Mouse (Mus musculus): ENCODE data around the gene Gadd45gip1. TPM values are rescaled to one million over a fixed set of nuclear protein-coding genes. Genes with fewer than 3 reads are reported as not detected.

Gadd45gip1 gene
- polyA plus RNA-seq, 1 experiment: 45.5 TPM

- Histone ChIP-seq H3K4me1 (ENCODE audit: control insufficient read depth, insufficient read depth, low read length) (peaks cover 17% of the 10 kb centered on the region), H3K4me3 (replicated peaks; ENCODE audit: insufficient read depth, low read depth, low read length) (no peak overlapping the region), H3K27ac (ENCODE audit: insufficient read depth, low read length) (no peak overlapping the region), H3K27me3 (ENCODE audit: control insufficient read depth, insufficient read depth, low read length) (no peaks in the 10 kb centered on the region)
- WGBS: under 1% methylated on average over 5 of the region's 5 CpGs
- TF ChIP-seq CTCF (IDR thresholded peaks at IDR 0.05; ENCODE audit: borderline replicate concordance, insufficient read depth, low read depth, low read length): peak; percentile 84
- no peak for TF ChIP-seq POLR2A (IDR thresholded peaks at IDR 0.05; ENCODE audit: borderline replicate concordance, insufficient read depth, low read length)
- peak; percentile 81 to 90 for DNase-seq
Measured at GRCm38 (mm10) chr8:84813059-84813458, 18.3 kb upstream of the Gadd45gip1 start.

- H3K27ac ChIP-seq (ENCODE audit: insufficient read depth, low read length): no peak overlapping the region
- H3K27me3 ChIP-seq (ENCODE audit: control insufficient read depth, insufficient read depth, low read length): no peaks in the 10 kb centered on the region
- TF ChIP-seq POLR2A (IDR thresholded peaks at IDR 0.05; ENCODE audit: borderline replicate concordance, insufficient read depth, low read length) (no peak), CTCF (IDR thresholded peaks at IDR 0.05; ENCODE audit: borderline replicate concordance, insufficient read depth, low read depth, low read length) (no peak)
- no peak for DNase-seq
- no peak overlapping the region for H3K4me3 ChIP-seq (replicated peaks; ENCODE audit: insufficient read depth, low read depth, low read length)
- H3K4me1 ChIP-seq (ENCODE audit: control insufficient read depth, insufficient read depth, low read length): peaks cover 17% of the 10 kb centered on the region
- WGBS: 82% methylated on average over 3 of the region's 3 CpGs
Measured at GRCm38 (mm10) chr8:84813830-84814229, 17.5 kb upstream of the Gadd45gip1 start.

- Histone ChIP-seq H3K27me3 (ENCODE audit: control insufficient read depth, insufficient read depth, low read length) (no peaks in the 10 kb centered on the region), H3K4me1 (ENCODE audit: control insufficient read depth, insufficient read depth, low read length) (peaks cover 17% of the 10 kb centered on the region), H3K27ac (ENCODE audit: insufficient read depth, low read length) (no peak overlapping the region), H3K4me3 (replicated peaks; ENCODE audit: insufficient read depth, low read depth, low read length) (no peak overlapping the region)
- WGBS: 26% methylated on average over 11 of the region's 11 CpGs
- peak in 1 of 2 experiments; percentile 46 for DNase-seq
- no peak for TF ChIP-seq POLR2A (IDR thresholded peaks at IDR 0.05; ENCODE audit: borderline replicate concordance, insufficient read depth, low read length)
- no peak for TF ChIP-seq CTCF (IDR thresholded peaks at IDR 0.05; ENCODE audit: borderline replicate concordance, insufficient read depth, low read depth, low read length)
Measured at GRCm38 (mm10) chr8:84814240-84814554, 17.1 kb upstream of the Gadd45gip1 start.

- peak; percentile 56 to 57 for DNase-seq
- peak overlapping the region; percentile 40 for H3K27ac ChIP-seq (ENCODE audit: insufficient read depth, low read length)
- no peak overlapping the region for H3K4me3 ChIP-seq (replicated peaks; ENCODE audit: insufficient read depth, low read depth, low read length)
- H3K4me1 ChIP-seq (ENCODE audit: control insufficient read depth, insufficient read depth, low read length): peaks cover 18% of the 10 kb centered on the region
- WGBS: 9% methylated on average over 19 of the region's 19 CpGs
- H3K27me3 ChIP-seq (ENCODE audit: control insufficient read depth, insufficient read depth, low read length): no peaks in the 10 kb centered on the region
- TF ChIP-seq CTCF (IDR thresholded peaks at IDR 0.05; ENCODE audit: borderline replicate concordance, insufficient read depth, low read depth, low read length) (no peak), POLR2A (IDR thresholded peaks at IDR 0.05; ENCODE audit: borderline replicate concordance, insufficient read depth, low read length) (no peak)
Measured at GRCm38 (mm10) chr8:84814555-84815441, 16.5 kb upstream of the Gadd45gip1 start.

GRCm38 (mm10) chr8:84815547-84815946 lies 15.8 kb upstream of the Gadd45gip1 start:
- H3K27ac ChIP-seq (ENCODE audit: insufficient read depth, low read length): peak overlapping the region; percentile 40
- H3K4me3 ChIP-seq (replicated peaks; ENCODE audit: insufficient read depth, low read depth, low read length): no peak overlapping the region
- H3K4me1 ChIP-seq (ENCODE audit: control insufficient read depth, insufficient read depth, low read length): peaks cover 21% of the 10 kb centered on the region
- no peaks in the 10 kb centered on the region for H3K27me3 ChIP-seq (ENCODE audit: control insufficient read depth, insufficient read depth, low read length)
- peak; percentile 93 to 99 for DNase-seq
- 11% methylated on average over 9 of the region's 9 CpGs for WGBS
- TF ChIP-seq POLR2A (IDR thresholded peaks at IDR 0.05; ENCODE audit: borderline replicate concordance, insufficient read depth, low read length) (no peak), CTCF (IDR thresholded peaks at IDR 0.05; ENCODE audit: borderline replicate concordance, insufficient read depth, low read depth, low read length) (peak; percentile 98)

- DNase-seq: peak in 1 of 2 experiments; percentile 24
- WGBS: 56% methylated on average over 17 of the region's 17 CpGs
Measured at GRCm38 (mm10) chr8:84816117-84816516, 15.2 kb upstream of the Gadd45gip1 start.

DNA sequence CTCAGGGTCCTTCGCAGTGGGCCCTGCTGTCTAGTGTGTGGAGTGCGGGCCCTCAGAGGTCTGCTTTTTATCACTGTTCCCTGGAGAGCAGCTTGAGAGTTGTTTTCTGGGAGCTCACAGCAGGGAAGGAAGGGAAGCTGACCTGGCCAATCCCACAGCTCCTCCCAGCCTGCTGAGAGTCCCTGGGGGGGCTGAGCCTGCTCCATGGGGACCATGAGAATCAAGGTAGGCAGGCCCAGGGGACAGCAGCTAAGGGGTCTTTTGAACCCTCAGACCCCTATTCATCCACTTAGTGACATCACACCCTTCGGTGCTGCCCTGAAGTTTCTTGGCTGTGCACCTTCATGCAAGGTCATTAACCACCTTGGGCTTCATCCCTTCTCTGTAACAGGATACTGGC lies 8.6 kb upstream of the Gadd45gip1 start, which contains the start of gene Dand5:
Gene Dand5 (minus strand): TSS at position 101 of the 400 bp plus-strand sequence.
- Histone ChIP-seq H3K27ac (ENCODE audit: insufficient read depth, low read length) (no peak within 1 kb of the TSS), H3K27me3 (ENCODE audit: control insufficient read depth, insufficient read depth, low read length) (no peaks in the 10 kb centered on the region), H3K4me3 (replicated peaks; ENCODE audit: insufficient read depth, low read depth, low read length) (peak within 1 kb of the TSS; percentile 56), H3K4me1 (ENCODE audit: control insufficient read depth, insufficient read depth, low read length) (peaks cover 6% of the 10 kb centered on the region)
- TF ChIP-seq POLR2A (IDR thresholded peaks at IDR 0.05; ENCODE audit: borderline replicate concordance, insufficient read depth, low read length): no peak
- TF ChIP-seq CTCF (IDR thresholded peaks at IDR 0.05; ENCODE audit: borderline replicate concordance, insufficient read depth, low read depth, low read length): no peak
- 59% methylated on average over 3 of the region's 3 CpGs for WGBS
- DNase-seq: no peak

More at GRCm38 (mm10) chr8:84816117-84816516, 15.2 kb upstream of the Gadd45gip1 start:
- no peak overlapping the region for H3K27ac ChIP-seq (ENCODE audit: insufficient read depth, low read length)
- H3K4me3 ChIP-seq (replicated peaks; ENCODE audit: insufficient read depth, low read depth, low read length): no peak overlapping the region
- no peaks in the 10 kb centered on the region for H3K27me3 ChIP-seq (ENCODE audit: control insufficient read depth, insufficient read depth, low read length)
- peaks cover 21% of the 10 kb centered on the region for H3K4me1 ChIP-seq (ENCODE audit: control insufficient read depth, insufficient read depth, low read length)
- TF ChIP-seq CTCF (IDR thresholded peaks at IDR 0.05; ENCODE audit: borderline replicate concordance, insufficient read depth, low read depth, low read length) (no peak), POLR2A (IDR thresholded peaks at IDR 0.05; ENCODE audit: borderline replicate concordance, insufficient read depth, low read length) (no peak)

DNA sequence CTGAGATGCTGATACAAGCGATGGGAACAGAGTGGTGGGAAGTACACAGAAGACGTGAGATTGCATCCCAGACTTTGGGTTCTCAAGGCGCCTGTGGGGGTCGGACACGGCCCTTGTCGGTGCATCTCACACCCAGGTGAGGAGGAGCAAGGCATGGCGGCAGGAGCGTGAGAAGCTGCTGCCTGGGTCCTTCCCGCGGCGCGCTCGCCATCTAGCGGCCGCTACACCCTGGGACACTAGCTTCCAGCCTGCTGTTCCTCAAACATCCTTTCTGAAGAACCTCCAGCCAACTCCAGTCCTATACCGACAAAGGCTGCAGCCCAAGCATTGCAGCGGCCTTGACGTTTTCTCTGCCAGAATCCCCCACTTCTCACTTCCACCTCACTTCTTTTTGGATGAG lies 7.7 kb upstream of the Gadd45gip1 start:
- no peaks in the 10 kb centered on the region for H3K27me3 ChIP-seq (ENCODE audit: control insufficient read depth, insufficient read depth, low read length)
- WGBS: 1% methylated on average over 18 of the region's 18 CpGs
- H3K4me3 ChIP-seq (replicated peaks; ENCODE audit: insufficient read depth, low read depth, low read length): peak overlapping the region; percentile 56
- H3K4me1 ChIP-seq (ENCODE audit: control insufficient read depth, insufficient read depth, low read length): peaks cover 6% of the 10 kb centered on the region
- no peak for TF ChIP-seq POLR2A (IDR thresholded peaks at IDR 0.05; ENCODE audit: borderline replicate concordance, insufficient read depth, low read length)
- TF ChIP-seq CTCF (IDR thresholded peaks at IDR 0.05; ENCODE audit: borderline replicate concordance, insufficient read depth, low read depth, low read length): peak; percentile 85
- no peak overlapping the region for H3K27ac ChIP-seq (ENCODE audit: insufficient read depth, low read length)
- DNase-seq: peak; percentile 78 to 81
